ENCODE assay signal across 8 mouse cellular contexts in the genomic region with DNA sequence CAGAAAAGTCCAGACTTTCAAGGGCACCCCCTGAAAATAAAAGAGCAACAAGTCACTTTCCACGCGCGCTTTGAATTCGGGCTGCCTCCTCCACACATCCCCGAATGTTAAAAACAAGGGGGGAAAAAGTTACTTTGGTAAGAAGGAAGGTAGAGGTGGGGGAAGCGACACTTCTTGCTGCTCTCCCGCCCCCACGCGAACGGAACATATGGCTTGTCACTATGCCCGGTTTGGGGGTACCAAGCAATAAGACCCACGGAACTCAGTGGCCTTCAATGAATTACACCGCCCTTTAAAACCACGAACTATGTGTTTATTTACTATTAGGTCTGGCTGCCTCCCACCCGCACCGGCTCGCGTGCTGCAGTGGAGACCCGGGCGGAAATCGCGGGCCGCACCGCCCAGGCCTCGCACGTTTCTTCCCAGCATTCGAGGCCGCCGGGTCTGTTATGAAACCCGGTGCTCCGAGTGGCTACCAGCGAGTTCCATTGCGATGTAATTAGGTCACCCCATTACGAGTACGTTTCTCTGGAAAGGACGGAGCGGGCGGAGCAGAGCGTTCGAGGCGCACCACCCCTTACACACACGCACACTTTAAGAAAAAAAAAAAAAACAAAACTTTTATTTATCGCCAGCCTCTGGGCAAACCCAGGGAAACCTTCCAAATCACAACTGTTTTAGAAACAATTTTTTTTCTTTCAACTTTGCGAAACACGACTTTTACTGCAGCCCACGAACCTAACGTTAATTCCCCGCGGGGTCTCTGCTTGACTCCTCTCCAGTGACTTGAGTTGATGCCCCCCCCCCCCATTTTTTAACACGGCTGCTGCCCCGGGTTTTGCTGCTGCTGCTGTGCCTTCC. TPM values are rescaled to one million over a fixed set of nuclear protein-coding genes. Genes with fewer than 3 reads are reported as not detected.
DNase-seq lines count a peak whose midpoint lies in the region; ATAC-seq and TF ChIP-seq lines count a peak whose summit lies in the region.

No protein-coding gene starts in this region.

- under 1% methylated on average over 51 of the region's 51 CpGs for WGBS in forebrain, embryonic 10.5 days
- WGBS in heart, embryonic 16.5 days = under 1% methylated on average over 51 of the region's 51 CpGs

- H3K36me3 ChIP-seq in G1E (replicated peaks) = peaks cover 35% of the 10 kb centered on the region
- peaks cover 26% of the 10 kb centered on the region for H3K36me3 ChIP-seq in forebrain, embryonic 10.5 days (replicated peaks)
- peaks cover 3% of the 10 kb centered on the region; the same call in 1 of the 2 replicates for H3K36me3 ChIP-seq in heart, embryonic 16.5 days (ENCODE audit: control insufficient read depth, insufficient read depth)

- no peaks in the 10 kb centered on the region for H3K9me3 ChIP-seq in G1E (replicated peaks)
- no peaks in the 10 kb centered on the region for H3K9me3 ChIP-seq in forebrain, embryonic 10.5 days
- H3K9me3 ChIP-seq in heart, embryonic 16.5 days (replicated peaks; ENCODE audit: control insufficient read depth, low read length) = no peaks in the 10 kb centered on the region

- no peak for TF ChIP-seq CTCF in G1E (IDR thresholded peaks at IDR 0.05; ENCODE audit: low read depth, low read length)

- H3K4me2 ChIP-seq in heart, embryonic 16.5 days (ENCODE audit: low read depth, low read length) = peak overlapping the region; percentile 85

- no peak for ATAC-seq in G1E (ENCODE audit: extremely low read depth, insufficient number of reproducible peaks, low FRiP score, poor library complexity, severe bottlenecking)
- peak; percentile 7; the same call in 1 of the 2 replicates for ATAC-seq in heart, embryonic 16.5 days (replicated peaks; ENCODE audit: extremely low read depth, insufficient read depth, low FRiP score)

- peaks cover 71% of the 10 kb centered on the region for H3K4me1 ChIP-seq in G1E (ENCODE audit: insufficient read depth, low read depth, low read length)
- peaks cover 3% of the 10 kb centered on the region; the same call in 1 of the 2 replicates for H3K4me1 ChIP-seq in brown adipose tissue, adult 24 weeks (ENCODE audit: control insufficient read depth, insufficient read depth, insufficient read length, low read length)
- H3K4me1 ChIP-seq in forebrain, embryonic 10.5 days = peaks cover 45% of the 10 kb centered on the region
- peaks cover 11% of the 10 kb centered on the region for H3K4me1 ChIP-seq in heart, embryonic 16.5 days (ENCODE audit: control insufficient read depth, insufficient read depth, low read length)

- DNase-seq in G1E (ENCODE audit: low spot score) = no peak
- DNase-seq in forebrain, embryonic 10.5 days (ENCODE audit: extremely low spot score, low spot score) = peak; percentile 70
- peak; percentile 89 for DNase-seq in kidney, postnatal 14 days
- peak; percentile 85 for DNase-seq in lung, postnatal 14 days
- DNase-seq in retina, embryonic 14.5 days (ENCODE audit: low spot score) = peak; percentile 72
- DNase-seq in thymus, postnatal 25 days = peak; percentile 84

- H3K27me3 ChIP-seq in G1E (ENCODE audit: insufficient read depth, low read length) = no peaks in the 10 kb centered on the region
- no peaks in the 10 kb centered on the region for H3K27me3 ChIP-seq in forebrain, embryonic 10.5 days (ENCODE audit: poor library complexity, severe bottlenecking)
- H3K27me3 ChIP-seq in heart, embryonic 16.5 days (ENCODE audit: control insufficient read depth, insufficient read depth, low read length) = no peaks in the 10 kb centered on the region

- H3K9ac ChIP-seq in heart, embryonic 16.5 days (ENCODE audit: low read length) = peak overlapping the region; percentile 84

- H3K4me3 ChIP-seq in G1E (ENCODE audit: low read depth, low read length) = peak overlapping the region; percentile 82
- peak overlapping the region; percentile 91 for H3K4me3 ChIP-seq in brown adipose tissue, adult 24 weeks (ENCODE audit: insufficient read depth, low read depth, low read length)
- H3K4me3 ChIP-seq in forebrain, embryonic 10.5 days = peak overlapping the region; percentile 91
- peak overlapping the region; percentile 70 for H3K4me3 ChIP-seq in heart, embryonic 16.5 days (ENCODE audit: low read length)

- H3K27ac ChIP-seq in brown adipose tissue, adult 24 weeks (replicated peaks; ENCODE audit: low read depth, low read length) = peak overlapping the region; percentile 99
- H3K27ac ChIP-seq in forebrain, embryonic 10.5 days = peak overlapping the region; percentile 99
- H3K27ac ChIP-seq in heart, embryonic 16.5 days (ENCODE audit: low read length) = peak overlapping the region; percentile 100

RNA-seq across cellular contexts. Expression of gene Zfp36l1, which starts 1.4 kb away (rescaled TPM):
- total RNA-seq in G1E (2014; fragmentation: Nextera tagmentation) = 281 and 283 TPM in 2 replicates
- 31.4 and 40.3 TPM in 2 replicates for total RNA-seq in G1E (2017)
- polyA plus RNA-seq in G1E (2012) = 357 and 385 TPM in 2 replicates
- 67.0 and 75.8 TPM in 2 replicates for polyA plus RNA-seq in brown adipose tissue, adult 24 weeks (2012; ENCODE audit: insufficient read depth, insufficient read length, missing spikeins)
- polyA plus RNA-seq in forebrain, embryonic 10.5 days (2016; fragmentation: Nextera tagmentation; extraction: Ambion mirVana) = 121 and 129 TPM in 2 replicates
- 85.5 and 90.1 TPM in 2 replicates for polyA plus RNA-seq in heart, embryonic 16.5 days (2015; fragmentation: Nextera tagmentation; extraction: Ambion mirVana)
